Mouse (Mus musculus) embryonic facial prominence, embryonic 13.5 days (tissue): Measurements from ENCODE around the gene Rtn1. TPM values are rescaled to one million over a fixed set of nuclear protein-coding genes. Genes with fewer than 3 reads are reported as not detected.

ENCODE experiments used
- ATAC-seq: fragments of 200-750 bp; cut with Nextera tagmentation; 2 replicates; pipeline ENCODE4 v1.8.0; 2017; ENCODE audit warnings: low read depth; ENCODE audit not compliant: insufficient number of reproducible peaks, insufficient read depth, low FRiP score, low TSS enrichment
- H3K27ac ChIP-seq: fragments of 300-500 bp; sonication (generic); 2 replicates; pipeline ENCODE4 v1.5.1; 2015; ENCODE audit warnings: moderate library complexity, mild to moderate bottlenecking, inconsistent platforms
- H3K27me3 ChIP-seq: fragments of 300-500 bp; sonication (generic); 2 replicates; pipeline ENCODE4 v1.6.1; 2015; ENCODE audit warnings: mild to moderate bottlenecking, inconsistent platforms
- H3K36me3 ChIP-seq: fragments of 300-500 bp; sonication (generic); 2 replicates; pipeline ENCODE4 v1.6.1; 2015; ENCODE audit warnings: mild to moderate bottlenecking, inconsistent platforms
- H3K4me1 ChIP-seq: fragments of 300-500 bp; sonication (generic); 2 replicates; pipeline ENCODE4 v1.6.1; 2015; ENCODE audit warnings: inconsistent platforms
- H3K4me2 ChIP-seq: fragments of 300-500 bp; sonication (generic); 2 replicates; pipeline ENCODE4 v1.6.1; 2015; ENCODE audit warnings: moderate library complexity, mild to moderate bottlenecking, inconsistent platforms
- H3K4me3 ChIP-seq: fragments of 300-500 bp; sonication (generic); 2 replicates; pipeline ENCODE4 v1.5.1; 2015; ENCODE audit warnings: mild to moderate bottlenecking, inconsistent platforms
- H3K9ac ChIP-seq: fragments of 300-500 bp; sonication (generic); 2 replicates; pipeline ENCODE4 v1.6.1; 2015; ENCODE audit warnings: mild to moderate bottlenecking, inconsistent platforms
- H3K9me3 ChIP-seq: fragments of 300-500 bp; sonication (generic); 2 replicates; pipeline ENCODE4 v1.6.1; 2016; ENCODE audit warnings: inconsistent platforms
- WGBS: fragments of 180-500 bp; shearing (Covaris S2); methylation state at CpG from one replicate; pipeline ENCODE4 v1.1.7; 2015; ENCODE audit warnings: mixed read lengths; 5-methylcytosine and 5-hydroxymethylcytosine counted together
- polyA plus RNA-seq: library from polyadenylated mRNA; unstranded; fragments of >200 nt; fragmentation: Nextera tagmentation; extraction: Ambion mirVana; gene quantifications from 2 replicates; pipeline ENCODE4 v1.2.1, GENCODE M21; 2015

Rtn1 gene
- polyA plus RNA-seq, 1 experiment from 2014 or later, result 43.8 TPM

DNA sequence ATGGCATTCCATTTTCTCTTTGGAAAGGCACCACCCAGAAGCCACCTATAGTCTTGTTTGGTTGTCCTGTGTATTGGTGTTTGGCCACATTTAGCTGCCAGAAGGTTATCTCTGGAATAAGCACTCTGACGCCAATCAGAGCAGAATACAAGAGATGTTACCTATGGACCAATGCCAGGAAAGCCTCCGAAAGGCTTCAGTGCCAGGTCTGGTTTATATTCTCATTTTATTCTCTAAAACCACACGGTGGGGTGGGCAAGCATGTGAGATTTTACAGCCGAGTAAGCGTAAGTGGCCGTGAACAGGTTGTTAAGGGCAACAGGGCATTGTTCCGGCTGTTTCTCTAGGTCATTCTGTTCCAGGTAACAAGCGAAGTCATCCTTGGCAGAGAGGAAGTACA is 60.3 kb downstream of the Rtn1 start:
- Histone ChIP-seq H3K9ac (no peak overlapping the region), H3K36me3 (no peaks in the 10 kb centered on the region), H3K27me3 (no peaks in the 10 kb centered on the region), H3K9me3 (no peaks in the 10 kb centered on the region), H3K27ac (no peak overlapping the region), H3K4me2 (no peak overlapping the region), H3K4me3 (no peak overlapping the region), H3K4me1 (peaks cover 4% of the 10 kb centered on the region; the same call in 1 of the 2 replicates)
- WGBS, result 84% methylated on average over 8 of the region's 8 CpGs
- no peak for ATAC-seq

DNA sequence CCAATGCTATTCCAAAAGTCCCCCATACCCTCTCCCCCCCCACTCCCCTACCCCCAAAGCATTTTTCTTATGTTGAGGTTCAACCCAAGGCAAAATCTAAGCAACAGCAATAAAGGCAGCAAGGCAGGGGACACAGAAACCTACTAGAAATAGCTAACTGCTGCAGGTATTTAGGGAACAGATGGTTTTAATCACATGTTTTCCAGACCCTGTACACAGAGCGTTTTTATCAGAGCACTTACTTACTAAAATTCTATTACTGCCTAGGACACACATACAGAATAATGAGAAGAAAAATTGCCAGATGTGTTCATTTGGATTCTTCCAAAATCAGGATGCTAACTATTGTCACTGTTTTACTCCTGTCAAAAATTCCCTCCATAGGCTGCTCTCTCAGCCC is 61.7 kb downstream of the Rtn1 start:
- Histone ChIP-seq H3K9me3 (no peaks in the 10 kb centered on the region), H3K9ac (no peak overlapping the region), H3K36me3 (no peaks in the 10 kb centered on the region), H3K4me3 (no peak overlapping the region), H3K4me1 (peaks cover 4% of the 10 kb centered on the region; the same call in 1 of the 2 replicates), H3K4me2 (no peak overlapping the region), H3K27me3 (no peaks in the 10 kb centered on the region), H3K27ac (no peak overlapping the region)
- WGBS, result 25% methylated on average over 1 of the region's 1 CpGs
- no peak for ATAC-seq

DNA sequence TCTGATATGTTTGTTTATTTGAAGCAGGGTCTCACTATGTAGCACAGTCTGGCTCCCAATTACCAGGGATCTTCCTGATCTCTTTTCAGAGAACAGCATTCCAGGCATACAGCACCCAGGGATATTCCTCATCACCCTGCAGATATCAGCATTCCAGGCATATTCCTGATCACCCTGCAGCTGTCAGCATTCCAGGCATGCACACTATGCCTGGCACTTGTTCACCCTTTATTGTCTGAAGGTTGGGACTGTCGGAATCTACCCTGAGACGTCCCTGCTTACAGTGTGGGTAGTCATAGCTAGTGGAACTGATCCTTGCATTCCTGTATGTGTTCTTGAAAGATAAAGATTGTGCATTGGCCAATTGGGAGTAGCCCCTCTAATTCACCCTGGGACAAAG is 65.2 kb downstream of the Rtn1 start:
- no peaks in the 10 kb centered on the region for H3K9me3 ChIP-seq
- ATAC-seq, result no peak
- 49% methylated on average over 2 of the region's 2 CpGs for WGBS
- H3K27me3 ChIP-seq, result no peaks in the 10 kb centered on the region
- H3K4me3 ChIP-seq, result no peak overlapping the region
- H3K27ac ChIP-seq, result no peak overlapping the region
- peaks cover 4% of the 10 kb centered on the region; the same call in 1 of the 2 replicates for H3K4me1 ChIP-seq
- H3K4me2 ChIP-seq, result no peak overlapping the region
- no peaks in the 10 kb centered on the region for H3K36me3 ChIP-seq
- H3K9ac ChIP-seq, result no peak overlapping the region

DNA sequence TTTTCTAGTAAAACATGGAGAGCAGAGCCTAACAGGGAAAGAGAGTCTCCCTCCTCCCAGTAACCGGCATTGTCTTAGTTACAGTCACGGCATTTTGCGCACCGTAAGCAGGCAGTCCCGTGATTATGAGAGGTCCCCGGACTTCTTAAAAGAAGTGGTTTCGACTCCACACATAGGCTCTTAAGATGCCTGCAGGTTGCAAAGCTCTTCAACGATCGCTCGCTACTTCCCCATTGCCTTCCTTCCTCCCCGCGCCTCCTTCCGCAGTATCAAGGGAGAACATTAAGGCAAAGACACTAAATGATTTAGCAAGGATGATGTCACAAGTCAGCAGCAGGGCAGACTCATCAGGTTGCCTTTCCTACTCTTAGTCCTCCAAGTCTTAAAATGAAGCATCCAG is 72.8 kb downstream of the Rtn1 start:
- H3K36me3 ChIP-seq, result no peaks in the 10 kb centered on the region
- no peaks in the 10 kb centered on the region for H3K9me3 ChIP-seq
- no peak for ATAC-seq
- 89% methylated on average over 13 of the region's 13 CpGs for WGBS
- H3K27me3 ChIP-seq, result no peaks in the 10 kb centered on the region
- H3K4me2 ChIP-seq, result no peak overlapping the region
- no peak overlapping the region for H3K4me3 ChIP-seq
- H3K4me1 ChIP-seq, result no peaks in the 10 kb centered on the region
- no peak overlapping the region for H3K9ac ChIP-seq
- H3K27ac ChIP-seq, result no peak overlapping the region

DNA sequence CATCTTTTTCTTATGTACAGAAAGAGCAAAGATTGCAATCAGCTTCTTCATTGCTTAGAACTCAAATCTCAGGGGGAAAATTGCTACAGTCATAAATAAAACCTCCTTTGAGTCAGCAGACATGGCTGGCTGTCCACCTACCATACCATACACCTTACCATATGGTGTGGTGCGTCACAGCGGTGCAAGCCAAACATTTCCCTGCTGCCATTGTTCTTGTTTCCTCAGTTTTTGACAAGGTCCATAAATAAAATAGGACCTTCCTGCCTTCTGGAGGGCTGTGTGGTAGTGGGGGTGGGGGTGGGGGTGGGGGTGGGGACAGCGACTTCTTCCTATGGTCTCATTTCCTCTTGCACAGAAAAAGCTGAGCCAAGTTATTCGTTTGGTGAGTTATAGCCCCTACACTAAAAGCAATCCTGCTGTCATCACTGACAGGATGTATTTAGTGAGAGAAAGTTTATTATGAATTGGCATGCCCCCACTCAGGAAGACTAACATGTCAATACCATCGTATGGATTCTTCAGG is 76.3 kb downstream of the Rtn1 start:
- no peaks in the 10 kb centered on the region for H3K36me3 ChIP-seq
- no peaks in the 10 kb centered on the region for H3K9me3 ChIP-seq
- no peaks in the 10 kb centered on the region for H3K4me1 ChIP-seq
- H3K4me2 ChIP-seq, result no peak overlapping the region
- ATAC-seq, result no peak
- H3K9ac ChIP-seq, result no peak overlapping the region
- H3K4me3 ChIP-seq, result no peak overlapping the region
- H3K27ac ChIP-seq, result no peak overlapping the region
- no peaks in the 10 kb centered on the region for H3K27me3 ChIP-seq
- 86% methylated on average over 5 of the region's 5 CpGs for WGBS

DNA sequence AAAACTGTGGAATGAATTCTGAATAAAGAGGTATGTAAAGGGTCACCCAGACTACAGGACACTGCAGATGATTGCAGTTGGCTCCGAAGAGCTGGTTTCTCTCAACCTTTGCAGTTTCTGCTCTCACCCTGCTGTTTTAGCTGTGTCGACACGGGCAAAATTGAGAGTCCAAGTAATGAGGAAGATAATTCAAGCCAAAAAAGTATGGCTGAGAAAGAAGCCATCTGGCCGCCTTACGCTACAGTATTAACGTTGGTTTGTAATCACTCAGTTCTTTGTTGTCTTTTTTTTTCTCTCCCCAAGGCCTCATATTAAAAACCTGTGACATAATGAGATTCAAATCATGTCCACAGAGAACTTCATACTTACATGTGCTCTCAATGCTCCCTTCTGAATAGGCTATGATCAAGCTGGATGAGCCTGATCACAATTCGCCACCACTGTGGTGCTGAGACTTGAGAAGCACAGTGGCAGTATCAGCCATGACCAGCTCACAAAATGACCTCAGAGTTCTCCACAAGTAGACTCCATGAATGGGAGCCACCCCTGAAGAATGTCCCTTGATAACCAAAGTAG is 76.9 kb downstream of the Rtn1 start:
- Histone ChIP-seq H3K4me1 (no peaks in the 10 kb centered on the region), H3K9me3 (no peaks in the 10 kb centered on the region), H3K4me3 (no peak overlapping the region), H3K9ac (no peak overlapping the region), H3K27ac (no peak overlapping the region), H3K36me3 (no peaks in the 10 kb centered on the region), H3K4me2 (no peak overlapping the region), H3K27me3 (no peaks in the 10 kb centered on the region)
- no peak for ATAC-seq
- WGBS, result 74% methylated on average over 7 of the region's 7 CpGs

DNA sequence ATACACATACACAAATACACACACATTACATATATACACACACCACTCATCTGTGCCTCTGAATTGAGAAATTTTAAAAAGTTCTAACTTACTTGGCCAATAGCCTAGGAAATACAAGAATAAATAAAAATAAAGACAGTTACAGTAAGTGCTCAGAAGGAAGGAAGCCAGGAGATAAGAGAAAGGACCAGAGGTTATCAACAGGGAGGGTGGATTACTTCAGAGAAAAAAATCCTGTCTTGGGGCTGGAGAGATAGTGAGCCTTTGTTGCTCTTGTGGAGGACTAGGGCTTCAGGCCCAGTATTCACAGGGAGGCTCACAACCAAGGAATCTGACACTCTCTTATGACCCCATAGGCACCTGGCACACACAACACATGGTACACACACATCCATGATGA is 82.8 kb downstream of the Rtn1 start:
- Histone ChIP-seq H3K4me3 (no peak overlapping the region), H3K4me1 (peaks cover 10% of the 10 kb centered on the region; the same call in 1 of the 2 replicates), H3K9ac (no peak overlapping the region), H3K27ac (no peak overlapping the region), H3K4me2 (no peak overlapping the region), H3K36me3 (no peaks in the 10 kb centered on the region), H3K27me3 (no peaks in the 10 kb centered on the region), H3K9me3 (no peaks in the 10 kb centered on the region)
- ATAC-seq, result no peak

DNA sequence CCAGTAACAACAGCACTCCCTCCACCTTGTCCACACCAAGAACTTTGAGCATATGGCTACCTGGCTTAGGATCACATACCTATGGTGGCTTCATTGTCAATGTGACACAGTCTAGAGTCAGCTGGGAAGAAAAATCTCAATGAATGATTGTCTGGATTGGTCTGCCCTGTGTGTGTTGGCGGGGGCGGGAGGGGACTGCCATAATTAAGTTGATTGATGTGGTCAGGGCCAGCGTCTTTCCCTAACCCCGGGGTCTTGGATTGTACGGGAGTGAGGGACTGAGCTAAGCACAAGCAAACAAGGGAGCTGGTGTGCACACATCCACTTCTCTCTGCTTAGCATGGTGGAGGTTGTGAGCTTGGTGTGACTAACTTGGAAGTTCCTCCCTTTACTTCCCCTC is 83.8 kb downstream of the Rtn1 start:
- peaks cover 10% of the 10 kb centered on the region; the same call in 1 of the 2 replicates for H3K4me1 ChIP-seq
- 28% methylated on average over 5 of the region's 5 CpGs for WGBS

DNA sequence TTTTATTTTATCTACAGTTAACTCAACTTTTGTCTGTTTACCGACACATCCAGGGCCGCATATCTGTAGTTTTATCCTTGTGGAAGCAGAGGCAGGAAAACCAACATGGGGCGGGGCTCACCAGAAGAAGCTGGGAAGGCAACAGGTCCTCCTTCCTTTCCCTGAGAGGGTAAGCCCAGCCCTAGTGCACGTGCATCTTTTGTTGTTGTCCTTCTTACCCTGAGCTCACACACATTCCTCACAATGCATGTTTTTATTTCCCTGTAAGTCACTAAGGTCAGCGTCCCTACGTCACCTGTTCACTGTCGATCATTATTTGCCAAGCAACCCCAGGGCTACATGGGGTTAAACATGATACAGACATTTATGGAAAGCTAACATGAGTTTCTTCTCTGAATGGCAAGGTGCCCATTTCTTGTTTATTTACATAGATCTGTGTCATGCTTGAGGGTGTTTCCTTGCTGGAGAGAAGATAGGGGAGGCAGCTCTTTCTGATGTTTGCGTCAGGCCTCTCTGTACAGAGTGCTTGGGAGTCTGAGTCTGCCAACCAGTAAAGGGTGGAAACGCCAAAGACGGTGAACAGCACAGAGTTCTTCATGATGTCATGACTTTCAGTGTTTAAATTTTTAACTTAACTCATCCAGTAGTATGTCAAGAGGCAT is 84.5 kb downstream of the Rtn1 start:
- Histone ChIP-seq H3K36me3 (no peaks in the 10 kb centered on the region), H3K27ac (no peak overlapping the region), H3K9me3 (no peaks in the 10 kb centered on the region), H3K27me3 (no peaks in the 10 kb centered on the region), H3K4me3 (no peak overlapping the region), H3K4me2 (no peak overlapping the region), H3K9ac (no peak overlapping the region), H3K4me1 (peaks cover 10% of the 10 kb centered on the region; the same call in 1 of the 2 replicates)
- no peak for ATAC-seq
- 68% methylated on average over 10 of the region's 10 CpGs for WGBS

More for the DNA sequence above, 83.8 kb downstream of the Rtn1 start:
- Histone ChIP-seq H3K36me3 (no peaks in the 10 kb centered on the region), H3K27me3 (no peaks in the 10 kb centered on the region), H3K9ac (no peak overlapping the region), H3K4me2 (no peak overlapping the region), H3K9me3 (no peaks in the 10 kb centered on the region), H3K4me3 (no peak overlapping the region), H3K27ac (no peak overlapping the region)
- ATAC-seq, result no peak

DNA sequence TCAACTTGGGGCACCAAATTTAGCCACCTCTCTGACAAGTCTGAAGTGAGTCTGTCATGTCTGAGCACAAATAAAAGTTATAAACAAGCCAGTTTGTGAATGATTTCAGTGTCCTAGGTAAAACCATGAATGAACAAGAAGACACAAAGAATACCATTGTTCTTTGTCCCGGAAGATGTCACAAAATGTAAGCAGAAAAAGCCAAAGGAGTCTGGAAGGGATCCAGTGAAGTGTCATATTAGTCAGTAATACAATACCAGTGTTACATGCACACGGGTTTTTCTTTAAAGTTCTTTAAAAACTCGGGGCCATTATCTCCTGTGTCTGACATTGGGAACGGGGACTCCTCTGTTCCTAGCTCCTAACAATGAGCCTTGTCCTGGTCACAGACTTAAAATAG is 85.1 kb downstream of the Rtn1 start:
- WGBS, result 37% methylated on average over 4 of the region's 4 CpGs
- H3K4me3 ChIP-seq, result no peak overlapping the region
- no peak overlapping the region for H3K9ac ChIP-seq
- H3K4me1 ChIP-seq, result peaks cover 10% of the 10 kb centered on the region; the same call in 1 of the 2 replicates
- no peaks in the 10 kb centered on the region for H3K27me3 ChIP-seq
- no peaks in the 10 kb centered on the region for H3K36me3 ChIP-seq
- ATAC-seq, result no peak
- H3K27ac ChIP-seq, result no peak overlapping the region
- H3K4me2 ChIP-seq, result no peak overlapping the region
- no peaks in the 10 kb centered on the region for H3K9me3 ChIP-seq

DNA sequence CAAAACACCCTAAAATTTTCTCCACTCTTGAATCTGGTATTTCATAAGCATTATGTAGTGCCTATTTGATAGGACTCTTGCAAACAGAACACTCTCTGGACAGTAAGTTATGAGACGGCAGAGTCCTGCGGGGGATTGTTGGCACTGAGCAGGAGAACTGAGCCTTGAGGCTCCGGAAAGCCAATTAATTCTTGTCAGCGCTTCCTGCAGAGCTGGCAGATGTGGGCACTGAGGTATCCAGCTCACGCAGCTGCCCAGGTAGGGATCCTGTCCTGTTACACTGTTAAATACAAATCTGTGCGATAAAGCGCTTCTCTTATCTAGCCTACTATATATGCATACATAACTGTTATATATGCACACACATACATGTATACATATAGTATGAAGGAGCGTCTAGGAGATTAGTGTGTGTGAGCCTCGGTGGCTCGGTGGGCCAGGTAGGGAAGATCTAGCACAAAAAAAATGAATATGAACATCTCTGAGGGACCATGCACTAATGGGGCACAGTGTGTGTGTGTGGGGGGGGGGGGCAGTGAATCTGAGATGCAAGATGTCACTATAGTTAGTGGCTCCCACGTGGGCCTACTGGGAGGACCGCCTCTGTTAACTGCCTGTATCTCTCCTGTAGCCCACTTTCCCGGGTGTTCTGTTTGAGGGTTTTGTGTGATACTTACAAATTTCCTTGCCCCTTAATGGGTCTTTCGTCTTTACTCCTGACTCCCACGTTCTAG is 93.0 kb downstream of the Rtn1 start:
- Histone ChIP-seq H3K4me1 (no peaks in the 10 kb centered on the region), H3K4me3 (no peak overlapping the region), H3K36me3 (no peaks in the 10 kb centered on the region), H3K9ac (no peak overlapping the region), H3K4me2 (no peak overlapping the region), H3K27me3 (no peaks in the 10 kb centered on the region), H3K9me3 (no peaks in the 10 kb centered on the region), H3K27ac (no peak overlapping the region)
- ATAC-seq, result no peak
- WGBS, result 75% methylated on average over 15 of the region's 15 CpGs

DNA sequence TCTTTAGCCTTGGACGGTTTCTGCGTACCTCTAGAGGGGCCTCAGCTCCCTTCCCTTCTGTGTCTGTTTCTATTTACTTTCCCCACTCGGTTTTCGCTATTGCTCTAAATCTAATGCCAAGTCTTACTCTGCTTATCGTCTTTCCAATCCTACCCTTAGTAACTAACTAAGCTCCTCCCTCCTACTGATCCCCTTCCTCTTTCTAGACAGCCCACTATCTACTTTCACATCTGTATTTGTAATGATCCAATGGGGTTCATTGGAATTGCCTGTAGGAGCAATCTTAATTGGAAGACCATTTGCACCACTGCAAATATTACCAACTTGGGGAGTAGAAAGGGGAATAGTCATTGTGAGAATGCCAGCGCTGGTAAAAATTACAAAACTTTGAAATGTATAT is 98.0 kb downstream of the Rtn1 start:
- Histone ChIP-seq H3K4me1 (no peaks in the 10 kb centered on the region), H3K36me3 (no peaks in the 10 kb centered on the region), H3K9me3 (no peaks in the 10 kb centered on the region), H3K27ac (no peak overlapping the region), H3K27me3 (no peaks in the 10 kb centered on the region), H3K9ac (no peak overlapping the region), H3K4me2 (no peak overlapping the region), H3K4me3 (no peak overlapping the region)
- no peak for ATAC-seq
- WGBS, result 58% methylated on average over 6 of the region's 6 CpGs
